Comparison of ENCODE assay signal across 8 mouse cellular contexts in genomic region chr9:21592703-21593121, GRCm38 (mm10). TPM values are rescaled to one million over a fixed set of nuclear protein-coding genes. Genes with fewer than 3 reads are reported as not detected.
DNase-seq lines count a peak whose midpoint lies in the region; ATAC-seq and TF ChIP-seq lines count a peak whose summit lies in the region.

Gene Timm29, plus strand, starts transcription at chr9:21592722.
Gene Yipf2, minus strand, starts transcription at chr9:21592828.

- H3K27me3 ChIP-seq in hindbrain, postnatal 0 days (ENCODE audit: insufficient read depth, low read length), result no peaks in the 10 kb centered on the region

- H3K4me3 ChIP-seq in gastrocnemius, adult 2 months, result peak within 1 kb of the TSS; percentile 99
- peak within 1 kb of the TSS; percentile 64 for H3K4me3 ChIP-seq in hindbrain, postnatal 0 days (ENCODE audit: low read length)
- peak within 1 kb of the TSS; percentile 95 for H3K4me3 ChIP-seq in left cerebral cortex, adult 2 months

- peak; percentile 91 for ATAC-seq in common myeloid progenitor, adult 5-6 weeks (replicated peaks; ENCODE audit: low read depth, poor library complexity, severe bottlenecking)
- ATAC-seq in hindbrain, postnatal 0 days, result peak; percentile 92
- peak; percentile 81 for ATAC-seq in megakaryocyte, adult 5-6 weeks (ENCODE audit: poor library complexity, severe bottlenecking)

- whole genome bisulfite sequencing in hindbrain, postnatal 0 days, result 2% methylated on average over 30 of the region's 30 CpGs

- H3K4me2 ChIP-seq in hindbrain, postnatal 0 days (ENCODE audit: low read depth, low read length), result peak within 1 kb of the TSS; percentile 81

- intact Hi-C loops in gastrocnemius, adult 2 months (cut with DNase I), result loop anchor here (2.0 kb wide), 1 partner anchor 46 kb away; the partner anchor contains the start of gene Carm1
- intact Hi-C loops in left cerebral cortex, adult 2 months (cut with DNase I), result loop anchor here (5.0 kb wide), 1 partner anchor 45 kb away; the partner anchor contains the start of gene Carm1

- TF ChIP-seq CTCF in gastrocnemius, adult 2 months (IDR thresholded peaks at IDR 0.05), result no peak
- TF ChIP-seq CTCF in hindbrain, postnatal 0 days (IDR thresholded peaks at IDR 0.05; ENCODE audit: low read depth), result 0 out of 2 replicates have a peak, but pooled peaks have one; percentile 1
- no peak for TF ChIP-seq CTCF in left cerebral cortex, adult 2 months (IDR thresholded peaks at IDR 0.05)

- H3K9me3 ChIP-seq in hindbrain, postnatal 0 days (ENCODE audit: low read length), result no peaks in the 10 kb centered on the region

- H3K36me3 ChIP-seq in hindbrain, postnatal 0 days (ENCODE audit: insufficient read depth, low read length), result peaks cover 25% of the 10 kb centered on the region

- DNase-seq in ZHBTc4 (ENCODE audit: low read depth, low spot score), result peak; percentile 98
- peak; percentile 88 for DNase-seq in gastrocnemius, adult 2 months
- peak; percentile 98 for DNase-seq in hindbrain, postnatal 0 days (ENCODE audit: low spot score)
- peak; percentile 89 to 90 for DNase-seq in left cerebral cortex, adult 2 months (ENCODE audit: extremely low spot score in 1 of 2, low spot score in 2 of 2)
- DNase-seq in right cerebral cortex, adult 2 months (ENCODE audit: low spot score in 2 of 2), result peak; percentile 95 to 96
- DNase-seq in urinary bladder, postnatal 14 days (ENCODE audit: low spot score), result peak; percentile 89

- peak within 1 kb of the TSS; percentile 91 for H3K9ac ChIP-seq in hindbrain, postnatal 0 days (replicated peaks; ENCODE audit: low read length)

- H3K4me1 ChIP-seq in hindbrain, postnatal 0 days (ENCODE audit: insufficient read depth, low read length), result peaks cover 5% of the 10 kb centered on the region; the same call in 1 of the 2 replicates

- peak within 1 kb of the TSS; percentile 86 for H3K27ac ChIP-seq in gastrocnemius, adult 2 months
- H3K27ac ChIP-seq in hindbrain, postnatal 0 days, result peak within 1 kb of the TSS; percentile 84
- peak within 1 kb of the TSS; percentile 96 for H3K27ac ChIP-seq in left cerebral cortex, adult 2 months

RNA-seq across cellular contexts. Expression of gene Timm29, which starts in this region (rescaled TPM):
- total RNA-seq in common myeloid progenitor, adult 5-6 weeks (2017), result 42.6 and 47.7 TPM in 2 replicates
- 10 to 100 TPM; 44.1 to 48.3 TPM for total RNA-seq in gastrocnemius, adult 2 months (2021)
- 63.3 and 66.8 TPM in 2 replicates for total RNA-seq in hindbrain, postnatal 0 days (2014; rRNA removed)
- 49.4 and 51.5 TPM in 2 replicates for polyA plus RNA-seq in hindbrain, postnatal 0 days (2015; fragmentation: Nextera tagmentation; extraction: Ambion mirVana)
- total RNA-seq in left cerebral cortex, adult 2 months (2021), result 10 to 100 TPM; 52.3 to 53.2 TPM
- total RNA-seq in megakaryocyte, adult 5-6 weeks (2015), result 20.5 and 22.2 TPM in 2 replicates
- total RNA-seq in megakaryocyte, adult 5-6 weeks (2017), result 21.3 and 22.3 TPM in 2 replicates

RNA-seq across cellular contexts. Expression of gene Yipf2, which starts in this region (rescaled TPM):
- total RNA-seq in common myeloid progenitor, adult 5-6 weeks (2017), result 4.0 and 6.2 TPM in 2 replicates
- total RNA-seq in gastrocnemius, adult 2 months (2021), result 1 to 10 TPM; 5.8 to 6.9 TPM
- total RNA-seq in hindbrain, postnatal 0 days (2014; rRNA removed), result 18.6 and 25.5 TPM in 2 replicates
- 18.4 and 19.3 TPM in 2 replicates for polyA plus RNA-seq in hindbrain, postnatal 0 days (2015; fragmentation: Nextera tagmentation; extraction: Ambion mirVana)
- total RNA-seq in left cerebral cortex, adult 2 months (2021), result 10 to 100 TPM; 21.7 to 22.2 TPM
- 5.2 and 5.4 TPM in 2 replicates for total RNA-seq in megakaryocyte, adult 5-6 weeks (2015)
- 5.9 and 8.7 TPM in 2 replicates for total RNA-seq in megakaryocyte, adult 5-6 weeks (2017)

Comparison
In these comparisons a context has a peak if more than half of its experiments do, and no peak if none do; other contexts are left out.
1. Peak in every context shown above with its lines: DNase-seq, ATAC-seq, H3K4me3 ChIP-seq and H3K27ac ChIP-seq.